Mouse (Mus musculus) heart, embryonic 15.5 days (tissue): Measurements from ENCODE around the gene Ppp4r4. TPM values are rescaled to one million over a fixed set of nuclear protein-coding genes. Genes with fewer than 3 reads are reported as not detected.
"Not testable (repeated sequence)": the region's sequence is repeated elsewhere in the genome, so short reads cannot be mapped to it uniquely, and the experiment has no call there.

Source experiments
- ATAC-seq: fragments of 200-750 bp; cut with Nextera tagmentation; replicated peaks from 2 replicates; pipeline ENCODE4 v1.8.0; 2017; ENCODE audit warnings: low read depth, moderate TSS enrichment; ENCODE audit not compliant: insufficient number of reproducible peaks, insufficient read depth, low FRiP score
- H3K27ac ChIP-seq: fragments of 300-500 bp; sonication (generic); 2 replicates; pipeline ENCODE4 v1.5.1; 2015; ENCODE audit warnings: mild to moderate bottlenecking, inconsistent platforms
- H3K27me3 ChIP-seq: fragments of 300-500 bp; sonication (generic); 2 replicates; pipeline ENCODE4 v1.6.1; 2015; ENCODE audit warnings: inconsistent platforms
- H3K36me3 ChIP-seq: fragments of 300-500 bp; sonication (generic); 2 replicates; pipeline ENCODE4 v1.6.1; 2015; ENCODE audit warnings: mild to moderate bottlenecking, inconsistent platforms
- H3K4me1 ChIP-seq: fragments of 300-500 bp; sonication (generic); replicated peaks from 2 replicates; pipeline ENCODE4 v1.6.1; 2015; ENCODE audit warnings: inconsistent platforms
- H3K4me2 ChIP-seq: fragments of 300-500 bp; sonication (generic); 2 replicates; pipeline ENCODE4 v1.6.1; 2015; ENCODE audit warnings: inconsistent platforms, mild to moderate bottlenecking, moderate library complexity
- H3K4me3 ChIP-seq: fragments of 300-500 bp; sonication (generic); 2 replicates; pipeline ENCODE4 v1.5.1; 2015; ENCODE audit warnings: mild to moderate bottlenecking, inconsistent platforms
- H3K9ac ChIP-seq: fragments of 300-500 bp; sonication (generic); 2 replicates; pipeline ENCODE4 v1.6.1; 2015; ENCODE audit warnings: mild to moderate bottlenecking, inconsistent platforms
- H3K9me3 ChIP-seq: fragments of 300-500 bp; sonication (generic); replicated peaks from 2 replicates; pipeline ENCODE4 v1.6.1; 2016; ENCODE audit warnings: inconsistent platforms
- WGBS: fragments of 180-500 bp; shearing (Covaris S2); methylation state at CpG from one replicate; pipeline ENCODE4 v1.1.7; 2015; ENCODE audit warnings: mixed read lengths; 5-methylcytosine and 5-hydroxymethylcytosine counted together
- polyA plus RNA-seq: library from polyadenylated mRNA; unstranded; fragments of >200 nt; fragmentation: Nextera tagmentation; extraction: Ambion mirVana; gene quantifications from 2 replicates; pipeline ENCODE4 v1.2.1, GENCODE M21; 2015

Ppp4r4 gene
- polyA plus RNA-seq, 1 experiment from 2014 or later, result 0.23 TPM

DNA sequence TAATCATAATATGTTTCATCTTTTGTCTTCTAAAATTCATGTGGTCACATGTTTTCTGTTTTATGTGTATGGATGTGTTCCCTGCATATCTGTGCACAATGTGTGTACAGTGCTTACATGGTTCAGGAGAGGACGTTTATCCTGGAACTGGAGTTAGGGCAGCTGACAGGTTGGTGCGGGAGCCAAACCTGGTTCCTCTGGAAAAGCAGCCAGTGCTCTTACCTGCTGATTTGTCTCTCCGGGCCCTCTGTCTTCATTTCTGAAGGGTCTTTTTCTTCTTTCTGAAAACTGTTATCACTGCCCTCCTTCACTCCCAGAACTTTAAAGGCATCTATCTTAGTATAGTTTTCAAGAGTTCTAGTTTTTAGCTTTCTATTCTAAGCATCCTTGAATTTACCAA is 111.7 kb downstream of the Ppp4r4 start:
- Histone ChIP-seq H3K36me3 (no peaks in the 10 kb centered on the region), H3K9me3 (no peaks in the 10 kb centered on the region), H3K9ac (no peak overlapping the region), H3K4me2 (no peak overlapping the region), H3K27ac (no peak overlapping the region), H3K4me1 (no peaks in the 10 kb centered on the region), H3K4me3 (no peak overlapping the region), H3K27me3 (no peaks in the 10 kb centered on the region)
- no peak for ATAC-seq
- 82% methylated on average over 3 of the region's 3 CpGs for WGBS

DNA sequence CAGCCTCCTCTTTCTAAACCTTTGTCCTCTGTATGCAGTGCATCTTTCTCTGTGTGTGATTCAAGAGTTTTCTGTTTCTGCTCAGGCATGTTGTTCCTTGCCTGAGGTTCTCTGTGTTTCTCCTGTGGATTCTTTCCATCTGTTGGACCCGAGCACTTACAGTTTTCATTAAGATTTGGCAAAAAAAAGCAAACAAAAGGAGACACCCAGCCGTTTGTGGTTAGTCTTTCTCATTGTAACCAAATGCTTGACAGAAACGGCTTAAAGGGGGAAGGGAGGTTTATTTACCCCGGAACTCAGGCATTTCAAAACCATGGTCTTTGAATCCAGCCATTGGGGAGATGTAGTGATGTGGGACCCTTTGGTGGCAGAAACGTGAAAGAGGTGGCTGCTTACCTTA is 112.5 kb downstream of the Ppp4r4 start:
- Histone ChIP-seq H3K27me3 (no peaks in the 10 kb centered on the region), H3K36me3 (no peaks in the 10 kb centered on the region), H3K4me1 (no peaks in the 10 kb centered on the region), H3K27ac (no peak overlapping the region), H3K4me3 (no peak overlapping the region), H3K9me3 (no peaks in the 10 kb centered on the region), H3K9ac (no peak overlapping the region), H3K4me2 (no peak overlapping the region)
- ATAC-seq, result no peak
- 25% methylated on average over 5 of the region's 5 CpGs for WGBS

DNA sequence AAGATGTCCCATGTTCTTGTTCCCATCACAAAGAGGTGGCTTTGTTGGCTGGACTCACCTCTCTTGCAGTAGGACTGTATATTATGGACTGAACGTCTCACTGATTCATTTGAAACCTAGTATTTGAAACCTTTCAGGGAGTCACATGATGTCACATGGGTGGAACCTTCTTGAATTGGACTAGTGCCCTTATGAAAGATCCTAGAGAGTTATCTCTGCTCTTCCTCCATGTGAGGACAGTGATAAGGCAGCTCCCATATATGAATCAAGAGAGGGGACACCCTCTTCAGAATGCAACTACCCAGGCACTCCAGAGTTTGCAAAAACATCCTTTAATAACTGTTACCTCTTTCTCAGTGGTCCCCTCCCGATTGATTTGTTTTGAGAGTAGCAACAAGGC is 114.2 kb downstream of the Ppp4r4 start:
- H3K9ac ChIP-seq, result no peak overlapping the region
- 64% methylated on average over 2 of the region's 2 CpGs for WGBS
- no peak for ATAC-seq
- H3K27ac ChIP-seq, result no peak overlapping the region
- H3K9me3 ChIP-seq, result no peaks in the 10 kb centered on the region
- no peaks in the 10 kb centered on the region for H3K36me3 ChIP-seq
- H3K4me3 ChIP-seq, result no peak overlapping the region
- H3K27me3 ChIP-seq, result no peaks in the 10 kb centered on the region
- H3K4me1 ChIP-seq, result no peaks in the 10 kb centered on the region
- H3K4me2 ChIP-seq, result no peak overlapping the region

DNA sequence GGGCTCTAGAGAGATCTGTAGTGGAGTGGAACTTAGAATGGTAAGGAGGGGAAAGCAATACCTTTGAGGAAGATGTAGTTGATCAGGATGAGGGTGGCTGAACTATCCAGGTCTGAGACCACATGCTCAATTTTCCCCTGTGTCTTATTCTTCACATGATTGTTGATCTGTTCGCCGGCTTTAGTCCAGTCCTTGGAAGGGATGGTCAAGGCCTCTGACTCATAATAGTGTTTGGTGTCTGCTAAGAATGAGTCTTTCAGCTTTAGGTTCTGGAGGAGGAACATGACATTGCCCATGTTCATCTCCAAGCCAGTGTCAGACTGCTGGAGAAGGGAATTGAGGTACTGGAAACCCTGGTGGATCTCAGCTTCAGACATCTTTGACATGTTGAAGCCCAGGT is 121.8 kb downstream of the Ppp4r4 start:
- no peak for ATAC-seq
- Histone ChIP-seq H3K27me3 (no peaks in the 10 kb centered on the region), H3K9ac (no peak overlapping the region), H3K27ac (no peak overlapping the region), H3K4me2 (no peak overlapping the region), H3K4me1 (no peaks in the 10 kb centered on the region), H3K36me3 (no peaks in the 10 kb centered on the region), H3K9me3 (no peaks in the 10 kb centered on the region), H3K4me3 (no peak overlapping the region)
- WGBS, result 100% methylated on average over 2 of the region's 2 CpGs

DNA sequence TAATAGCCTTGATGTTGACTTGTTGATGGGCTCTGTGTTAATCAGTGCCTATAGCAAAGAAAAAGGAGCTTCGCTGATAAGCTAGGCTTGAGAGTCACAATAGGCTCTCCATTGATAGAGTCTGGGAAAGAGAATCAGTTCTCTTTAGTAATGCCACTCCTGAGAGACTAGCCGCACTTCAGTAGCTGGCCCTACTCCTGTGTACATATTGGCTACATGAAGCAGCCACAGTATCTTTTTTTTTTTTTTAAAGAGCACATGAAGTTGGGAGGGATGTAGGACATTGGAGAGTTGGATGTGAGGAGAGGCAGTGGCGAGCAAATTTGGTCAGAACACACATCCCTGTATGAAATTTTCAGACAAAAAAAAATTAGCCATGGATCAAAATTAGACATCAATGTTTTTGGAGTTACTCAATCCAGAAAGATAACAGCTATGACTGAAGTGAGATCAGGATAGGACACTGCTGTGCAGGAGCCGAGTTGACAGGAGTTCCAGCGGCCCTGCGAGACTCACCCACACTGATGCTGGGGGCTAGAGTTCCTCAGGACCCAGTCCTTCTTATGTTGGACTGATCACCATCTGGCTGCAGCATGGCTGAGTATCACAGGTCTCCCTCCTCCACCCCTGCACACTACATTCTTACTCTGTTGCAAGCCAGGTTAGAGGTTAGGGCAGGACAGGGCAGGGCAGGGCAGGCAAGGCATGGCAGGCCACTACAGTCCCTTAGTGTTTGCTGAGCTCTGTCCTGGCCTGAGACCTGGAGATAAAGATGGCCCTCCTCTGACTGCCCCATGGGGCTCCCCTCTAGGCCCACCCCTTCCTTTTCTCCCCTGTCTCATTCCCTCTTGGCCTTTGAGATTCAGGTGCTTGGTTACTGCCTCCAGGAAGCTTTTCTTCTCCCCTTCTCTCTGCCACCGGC is 123.3 kb downstream of the Ppp4r4 start:
- Histone ChIP-seq H3K9ac (no peak overlapping the region), H3K36me3 (no peaks in the 10 kb centered on the region), H3K9me3 (no peaks in the 10 kb centered on the region), H3K27me3 (no peaks in the 10 kb centered on the region), H3K4me2 (no peak overlapping the region), H3K4me1 (no peaks in the 10 kb centered on the region), H3K4me3 (no peak overlapping the region), H3K27ac (no peak overlapping the region)
- ATAC-seq, result 0 out of 2 replicates have a peak, but pooled peaks have one; percentile 60
- WGBS, result 67% methylated on average over 7 of the region's 7 CpGs

DNA sequence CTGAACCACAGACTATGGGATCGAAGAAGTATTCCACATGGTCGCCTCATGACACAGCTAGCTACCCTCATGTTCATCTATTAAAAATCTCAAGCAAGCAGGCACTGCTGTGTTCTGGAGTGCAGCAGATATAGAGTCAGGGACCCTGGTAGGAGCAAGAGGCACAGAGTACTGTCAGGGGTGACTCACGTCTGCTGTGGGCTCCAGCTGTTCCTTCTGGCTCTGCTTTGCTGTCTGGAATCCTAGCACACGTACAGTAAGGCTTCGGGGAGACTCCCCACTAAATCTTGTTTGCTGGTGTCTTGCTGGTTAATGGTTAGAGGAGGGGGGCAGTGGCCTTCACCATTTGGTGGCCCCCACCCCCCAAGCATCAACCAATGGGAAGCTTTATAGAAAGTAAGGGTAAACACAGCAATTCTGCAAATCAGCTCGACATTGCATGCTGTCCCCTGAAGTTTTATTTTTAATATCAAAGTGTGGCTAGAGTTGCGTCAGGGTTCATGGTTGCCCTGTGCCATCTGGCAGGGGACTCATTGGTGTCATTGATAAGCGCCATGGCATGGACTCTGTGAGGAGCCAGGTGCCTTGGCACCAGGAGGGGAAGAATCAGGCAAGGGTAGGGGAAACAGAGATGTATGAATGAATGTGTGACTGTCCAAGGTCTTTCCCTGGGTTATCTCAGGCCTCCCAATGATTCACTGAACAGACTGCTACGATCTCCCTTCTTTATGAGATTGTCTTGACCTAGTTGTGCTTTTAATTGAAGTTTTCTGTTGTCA is 125.0 kb downstream of the Ppp4r4 start, which contains the start of gene Serpina6:
Gene Serpina6 (minus strand): TSS at position 365 of the 779 bp plus-strand sequence.
- 75% methylated on average over 9 of the region's 9 CpGs for WGBS
- ATAC-seq, result no peak
- H3K9ac ChIP-seq, result no peak within 1 kb of the TSS

DNA sequence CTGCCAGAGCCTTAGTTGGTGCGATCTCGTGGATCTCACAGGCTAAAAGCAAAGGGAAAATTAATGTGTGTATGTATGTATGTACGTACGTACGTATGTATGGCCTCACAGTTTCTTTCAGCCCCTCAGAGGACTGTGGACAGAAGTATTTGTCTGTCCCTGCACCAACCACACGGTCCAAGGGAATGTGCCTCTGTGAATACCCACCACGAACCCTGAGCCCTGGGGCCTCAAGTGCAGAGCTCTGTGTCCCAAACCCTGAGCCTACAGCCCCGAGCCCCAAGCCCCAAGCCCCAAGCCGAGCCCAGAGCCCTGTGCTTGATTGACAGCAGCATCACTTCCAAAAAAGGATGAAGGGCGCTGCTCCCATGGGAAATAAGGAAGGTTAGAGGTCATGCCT is 125.9 kb downstream of the Ppp4r4 start:
- no peaks in the 10 kb centered on the region for H3K4me1 ChIP-seq
- no peak overlapping the region for H3K4me2 ChIP-seq
- no peak overlapping the region for H3K27ac ChIP-seq
- ATAC-seq, result no peak
- H3K36me3 ChIP-seq, result no peaks in the 10 kb centered on the region
- no peaks in the 10 kb centered on the region for H3K9me3 ChIP-seq
- no peak overlapping the region for H3K9ac ChIP-seq
- 75% methylated on average over 10 of the region's 10 CpGs for WGBS
- no peaks in the 10 kb centered on the region for H3K27me3 ChIP-seq
- no peak overlapping the region for H3K4me3 ChIP-seq

More for the DNA sequence above, 125.0 kb downstream of the Ppp4r4 start, which contains the start of gene Serpina6:
- no peaks in the 10 kb centered on the region for H3K4me1 ChIP-seq
- no peak within 1 kb of the TSS for H3K4me2 ChIP-seq
- no peak within 1 kb of the TSS for H3K27ac ChIP-seq
- no peaks in the 10 kb centered on the region for H3K9me3 ChIP-seq
- H3K36me3 ChIP-seq, result no peaks in the 10 kb centered on the region
- no peaks in the 10 kb centered on the region for H3K27me3 ChIP-seq
- H3K4me3 ChIP-seq, result no peak within 1 kb of the TSS

DNA sequence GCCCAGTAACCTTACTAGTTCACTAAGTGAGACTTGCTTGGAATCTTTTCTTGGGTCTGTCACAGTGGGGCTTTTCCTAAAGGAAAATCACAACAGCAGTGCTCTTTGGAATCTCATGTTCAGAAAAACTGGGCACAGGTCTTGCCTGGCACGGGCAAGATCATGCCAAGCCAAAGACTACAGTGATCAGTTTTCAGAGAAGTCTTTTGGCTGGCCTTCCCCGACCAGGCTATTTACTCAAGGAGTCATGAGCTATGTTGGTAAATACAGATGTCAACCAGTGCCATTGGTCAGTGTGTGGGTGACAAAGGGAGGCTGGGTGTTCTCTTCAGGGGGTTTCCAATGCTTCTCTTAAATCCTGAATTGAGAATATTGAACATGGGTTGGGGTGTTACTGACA is 127.1 kb downstream of the Ppp4r4 start:
- H3K4me3 ChIP-seq, result no peak overlapping the region
- no peaks in the 10 kb centered on the region for H3K27me3 ChIP-seq
- WGBS, result 74% methylated on average over 2 of the region's 2 CpGs
- H3K9ac ChIP-seq, result no peak overlapping the region
- no peak overlapping the region for H3K4me2 ChIP-seq
- no peak overlapping the region for H3K27ac ChIP-seq
- no peaks in the 10 kb centered on the region for H3K4me1 ChIP-seq
- no peaks in the 10 kb centered on the region for H3K9me3 ChIP-seq
- no peaks in the 10 kb centered on the region for H3K36me3 ChIP-seq
- no peak for ATAC-seq

DNA sequence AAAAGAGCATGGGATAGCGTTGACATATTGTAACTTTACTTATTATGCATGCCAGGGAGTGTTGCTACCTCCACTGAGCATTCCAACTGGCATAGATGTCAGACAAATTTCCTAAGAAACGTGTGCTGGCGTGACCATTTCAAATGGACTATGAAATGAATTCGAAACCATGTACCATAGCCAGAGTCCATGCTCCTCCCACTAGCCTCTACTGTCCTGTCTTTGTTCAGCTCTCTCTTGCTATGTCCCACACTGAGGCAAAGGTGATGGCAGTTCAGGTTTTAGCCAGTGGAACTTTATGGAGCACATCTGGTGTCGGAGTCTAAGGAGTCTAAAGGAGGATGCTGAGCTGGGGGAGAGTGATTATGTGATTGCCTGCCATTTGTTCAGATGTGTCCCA is 128.0 kb downstream of the Ppp4r4 start:
- no peak for ATAC-seq
- WGBS, result 79% methylated on average over 5 of the region's 5 CpGs

DNA sequence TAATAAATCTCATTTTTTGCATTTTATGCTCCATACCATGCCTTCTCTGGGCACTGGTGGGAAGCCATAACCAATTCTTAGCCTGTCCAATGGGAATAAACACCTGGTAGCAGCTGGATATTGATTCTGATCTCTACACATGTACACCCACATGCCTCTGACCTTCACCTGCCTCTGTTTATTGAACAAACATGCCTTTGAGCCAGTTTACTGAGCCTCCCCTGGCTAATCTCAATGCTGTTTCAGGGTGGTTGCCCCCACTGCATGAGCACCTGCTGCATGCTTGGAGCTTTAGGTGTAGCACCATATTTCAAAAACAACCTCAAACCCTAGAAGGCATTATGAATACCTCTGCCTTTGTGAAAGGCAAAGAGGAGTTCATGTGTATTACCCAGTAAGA is 130.0 kb downstream of the Ppp4r4 start:
- not testable (repeated sequence) for H3K4me3 ChIP-seq, H3K9ac ChIP-seq, H3K4me1 ChIP-seq, H3K36me3 ChIP-seq, H3K27ac ChIP-seq, H3K27me3 ChIP-seq, H3K4me2 ChIP-seq, H3K9me3 ChIP-seq, ATAC-seq

More for the DNA sequence above, 128.0 kb downstream of the Ppp4r4 start:
- H3K9ac ChIP-seq, result no peak overlapping the region
- H3K4me3 ChIP-seq, result no peak overlapping the region
- H3K36me3 ChIP-seq, result no peaks in the 10 kb centered on the region
- H3K9me3 ChIP-seq, result no peaks in the 10 kb centered on the region
- H3K4me2 ChIP-seq, result no peak overlapping the region
- no peak overlapping the region for H3K27ac ChIP-seq
- no peaks in the 10 kb centered on the region for H3K4me1 ChIP-seq
- no peaks in the 10 kb centered on the region for H3K27me3 ChIP-seq
